Mouse (Mus musculus): ENCODE results near the gene Tex10.

DNA sequence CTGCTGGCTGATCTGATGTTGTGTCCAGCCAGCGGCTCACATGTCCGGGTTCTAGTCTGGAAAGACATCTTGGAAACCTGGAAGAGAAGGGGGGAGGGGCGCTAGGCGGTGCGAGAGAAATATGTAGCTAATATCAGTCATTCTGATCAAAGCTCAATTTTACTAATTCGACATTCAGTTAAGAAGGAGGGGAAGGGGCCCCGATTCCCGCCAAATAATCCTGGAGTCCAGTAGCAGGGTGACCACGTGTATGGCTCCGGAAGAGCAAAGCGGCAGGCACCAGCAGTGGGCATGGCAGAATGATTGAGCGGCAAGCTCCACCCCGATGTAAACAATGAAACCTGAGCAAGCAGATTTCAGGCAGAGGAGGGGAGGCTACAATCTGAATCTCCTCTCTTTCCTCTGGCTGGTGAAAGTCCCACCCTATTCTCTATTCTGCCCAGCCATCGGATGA, 18.1 kb upstream of the Tex10 start:
- TF ChIP-seq CTCF (IDR thresholded peaks at IDR 0.05; ENCODE audit: borderline replicate concordance, insufficient read depth, low read depth, low read length) = no peak
- TF ChIP-seq POLR2A (IDR thresholded peaks at IDR 0.05; ENCODE audit: borderline replicate concordance, insufficient read depth, low read length) = no peak

Measured in cerebellum, adult 2 months (tissue).